Mouse (Mus musculus) natural killer cell, adult 2 months (primary cell): ENCODE measurements around the gene Hdac9.

Source experiments
- DNase-seq, 2 experiments: peaks; one replicate each; pipeline ENCODE4 v3.0.0; 2022; ENCODE audit warnings: low spot score in 2 of 2

Gene Hdac9

DNA sequence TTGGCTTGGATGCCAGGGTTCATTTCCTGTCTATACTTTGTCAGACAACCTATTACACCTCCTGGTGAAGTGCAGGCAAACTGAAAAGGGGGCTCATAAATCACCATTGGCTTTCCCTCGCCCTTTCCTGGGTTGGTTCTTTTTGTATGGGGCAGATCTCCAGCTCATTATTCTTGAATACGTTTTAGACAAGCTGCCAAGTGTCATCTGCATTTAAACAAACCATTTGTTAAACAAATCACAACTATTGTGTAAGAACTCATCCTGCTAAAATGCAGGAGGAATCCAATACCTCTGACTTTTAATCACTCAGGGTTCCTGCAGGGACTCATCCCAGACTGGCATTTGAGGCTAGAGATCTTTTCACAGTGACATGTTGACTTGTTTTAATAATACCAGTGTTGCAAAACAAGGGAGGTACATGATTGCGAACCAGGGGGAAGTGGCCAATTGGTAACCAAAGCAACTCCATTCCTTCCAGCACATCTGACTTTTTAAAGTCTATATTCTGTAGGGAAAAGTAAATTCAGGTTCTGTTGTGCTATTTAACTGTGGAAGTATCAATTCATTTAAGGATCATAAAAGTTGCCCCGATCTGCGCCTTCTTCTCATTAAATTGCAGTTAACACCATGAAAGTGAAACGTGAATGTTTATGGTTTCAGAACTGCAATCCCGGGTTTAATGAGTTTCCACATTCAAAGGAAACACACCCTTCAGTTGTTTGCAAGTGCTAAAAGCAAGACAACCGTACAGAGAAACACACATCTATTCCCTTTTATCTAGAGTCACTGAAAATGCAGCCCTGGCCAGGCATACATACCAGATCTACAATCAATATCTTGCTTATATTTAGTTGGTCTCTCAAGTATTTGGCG is 696.6 kb downstream of the Hdac9 start:
- DNase-seq, result no peak

DNA sequence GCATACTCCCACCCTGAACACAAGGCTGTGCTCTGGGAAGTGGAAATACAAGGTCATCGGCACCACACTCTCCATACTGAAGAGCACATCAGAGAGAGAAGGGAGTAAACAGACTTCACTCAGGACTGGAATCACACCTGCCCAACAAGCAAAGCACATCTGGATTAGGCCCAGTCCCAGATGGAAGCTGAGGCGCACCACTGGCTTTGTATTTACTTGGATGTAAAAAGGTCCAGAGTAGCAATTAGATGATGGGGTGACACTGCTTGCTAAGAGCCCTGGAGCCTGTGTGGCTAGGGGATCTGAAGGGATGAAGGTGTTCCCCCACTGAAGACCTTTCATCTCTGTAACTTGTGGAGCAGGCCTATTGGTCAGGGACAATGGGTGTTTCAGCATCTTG is 698.3 kb downstream of the Hdac9 start:
- no peak for DNase-seq

DNA sequence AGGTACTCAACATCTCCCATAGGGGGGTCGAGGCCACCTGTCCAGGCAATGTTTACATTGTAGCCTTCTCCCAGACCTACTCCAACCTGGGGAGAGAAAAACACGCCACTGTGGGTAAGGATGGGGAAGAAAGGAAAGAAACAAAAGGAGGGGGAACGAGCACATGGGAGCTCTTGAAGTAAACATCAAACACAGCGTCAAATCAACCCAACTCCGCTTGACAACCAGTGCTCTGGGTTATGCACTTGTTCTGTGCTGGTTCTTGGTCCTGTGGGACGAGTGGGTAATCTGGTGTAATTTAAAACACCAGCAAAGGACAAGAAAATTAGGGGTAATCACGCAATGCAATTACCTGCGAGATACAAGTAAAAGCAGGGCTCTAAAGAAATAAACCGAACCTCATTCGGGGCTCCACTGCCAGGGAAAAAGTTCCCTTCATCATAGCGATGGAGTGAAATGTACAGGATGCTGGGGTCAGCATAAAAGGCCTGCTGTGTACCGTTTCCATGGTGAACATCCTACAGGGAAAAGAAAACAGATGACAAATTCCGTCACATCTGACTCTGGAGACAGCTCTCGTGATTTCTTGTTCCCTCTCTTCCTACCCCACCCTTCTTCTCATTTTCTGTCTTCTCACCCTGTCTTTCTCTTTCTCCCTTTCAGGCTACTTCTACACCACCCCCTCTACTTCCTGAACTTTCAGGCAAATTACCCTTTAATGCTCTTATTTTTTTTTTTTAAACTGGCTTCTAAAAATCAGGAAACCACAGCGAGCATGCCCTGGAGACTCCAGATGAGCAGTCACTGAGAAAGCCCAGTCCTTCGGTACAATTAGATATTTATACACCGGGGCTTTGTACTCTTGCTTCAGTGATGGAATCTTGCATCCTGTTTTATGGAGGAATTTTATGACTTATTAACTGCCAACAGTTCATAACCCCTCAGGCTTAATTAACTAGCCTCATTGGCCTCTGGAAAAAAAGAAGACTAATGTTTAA is 701.6 kb downstream of the Hdac9 start:
- DNase-seq, result no peak

DNA sequence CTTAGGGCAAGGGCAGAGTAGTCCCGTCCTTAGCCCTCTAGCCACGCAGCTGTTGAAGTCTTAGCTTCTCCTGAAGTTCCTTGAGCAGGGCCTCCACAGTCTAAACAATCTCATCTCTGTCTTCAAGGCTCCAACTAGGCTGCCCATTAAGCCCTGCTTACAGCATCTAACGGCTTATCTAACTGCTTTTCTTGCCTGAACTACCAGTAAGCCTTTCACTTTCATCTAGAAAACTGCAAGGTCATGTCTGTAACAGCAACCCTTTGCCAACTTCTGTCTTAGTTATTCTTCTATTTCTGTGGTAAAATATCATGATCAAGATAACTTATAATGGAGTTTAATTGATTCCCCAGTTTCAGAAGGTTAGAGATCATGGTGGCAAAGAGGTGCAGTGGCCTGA is 704.7 kb downstream of the Hdac9 start:
- DNase-seq, result no peak

DNA sequence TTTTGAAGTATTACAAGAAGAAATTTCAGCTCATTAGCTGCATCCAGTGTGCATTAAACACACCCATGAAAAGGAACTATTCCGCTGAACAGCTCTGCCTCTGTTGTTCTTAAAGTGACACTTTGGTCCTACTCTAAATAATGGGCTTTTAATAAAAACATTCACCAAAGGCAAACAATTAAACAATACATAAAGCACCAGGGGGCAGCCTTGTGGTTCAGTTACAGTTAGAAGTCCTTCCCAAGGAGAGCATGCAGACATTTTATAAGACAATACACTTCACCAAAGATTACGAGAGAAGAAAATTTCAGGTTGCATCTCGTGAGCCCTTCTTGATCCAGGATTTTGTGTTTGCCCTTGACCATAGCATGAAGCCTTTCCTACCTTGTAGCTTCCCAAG is 715.4 kb downstream of the Hdac9 start:
- DNase-seq, result no peak

DNA sequence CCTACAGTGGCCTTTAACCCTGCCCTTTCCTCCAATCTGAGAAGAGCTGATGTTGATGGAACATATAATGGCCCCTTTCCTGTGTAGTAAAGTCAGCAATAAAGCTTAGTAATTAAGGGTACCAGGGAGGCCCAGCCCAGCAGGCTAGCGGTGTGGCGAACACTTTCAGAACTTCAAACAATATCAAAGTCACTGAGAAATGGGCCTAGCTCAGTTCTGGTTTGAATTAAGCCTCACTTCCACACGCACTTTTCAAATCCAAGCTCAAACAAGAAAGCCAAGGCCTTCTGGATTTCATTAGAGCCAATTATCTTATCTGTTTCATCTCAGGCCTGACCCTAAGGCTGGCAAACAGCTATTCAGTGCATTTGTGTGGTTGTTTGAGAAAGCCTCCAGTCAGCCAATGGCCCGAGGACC is 716.9 kb downstream of the Hdac9 start:
- no peak for DNase-seq

DNA sequence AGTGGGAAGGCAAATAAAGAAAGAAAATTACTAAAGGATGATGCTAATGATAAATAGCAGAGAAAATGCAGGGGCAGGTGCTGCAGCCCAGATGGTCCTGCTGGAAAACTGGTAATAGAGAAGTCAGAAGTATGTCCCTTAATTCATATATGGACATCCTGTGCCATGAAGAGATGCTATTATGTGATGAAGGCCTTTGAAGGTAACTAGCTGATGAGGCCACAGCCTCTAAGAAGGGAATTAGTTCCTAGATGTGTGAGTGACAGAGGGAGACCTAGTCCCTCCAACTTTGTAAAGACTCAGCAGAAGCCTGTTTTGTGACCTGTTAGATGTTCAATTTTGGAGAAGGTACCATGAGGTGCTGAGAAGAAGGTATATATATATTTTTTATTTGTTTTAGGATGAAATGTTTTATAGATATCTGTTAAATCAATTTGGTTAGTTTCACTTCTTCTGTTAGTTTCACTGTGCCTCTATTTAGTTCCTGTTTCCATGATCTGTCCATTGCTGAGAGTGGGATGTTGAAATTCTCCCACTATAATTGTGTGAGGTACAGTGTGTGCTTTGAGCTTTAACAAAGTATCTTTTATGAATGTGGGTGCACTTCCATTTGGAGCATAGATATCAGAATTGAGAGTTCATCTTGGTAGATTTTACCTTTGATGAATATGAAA is 721.6 kb downstream of the Hdac9 start:
- DNase-seq, result no peak

DNA sequence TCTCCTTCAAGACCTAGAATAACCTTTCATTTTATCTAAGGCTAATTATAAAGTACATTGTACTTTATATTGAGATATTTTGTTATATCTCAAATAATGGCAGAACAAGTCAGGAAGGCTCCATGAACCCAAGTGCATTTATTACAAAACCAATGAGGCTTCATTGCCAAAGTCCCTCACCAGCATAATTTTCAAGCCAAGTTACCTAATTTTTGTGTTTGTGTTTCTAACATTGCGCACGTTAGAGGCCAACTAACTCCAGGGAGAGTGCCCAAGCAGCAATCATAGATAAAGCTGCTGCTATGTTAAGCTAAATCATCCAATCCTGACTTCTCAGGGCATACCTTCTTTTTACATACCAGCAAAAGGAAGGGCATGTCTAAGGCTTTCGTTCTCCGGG is 722.8 kb downstream of the Hdac9 start:
- no peak for DNase-seq

DNA sequence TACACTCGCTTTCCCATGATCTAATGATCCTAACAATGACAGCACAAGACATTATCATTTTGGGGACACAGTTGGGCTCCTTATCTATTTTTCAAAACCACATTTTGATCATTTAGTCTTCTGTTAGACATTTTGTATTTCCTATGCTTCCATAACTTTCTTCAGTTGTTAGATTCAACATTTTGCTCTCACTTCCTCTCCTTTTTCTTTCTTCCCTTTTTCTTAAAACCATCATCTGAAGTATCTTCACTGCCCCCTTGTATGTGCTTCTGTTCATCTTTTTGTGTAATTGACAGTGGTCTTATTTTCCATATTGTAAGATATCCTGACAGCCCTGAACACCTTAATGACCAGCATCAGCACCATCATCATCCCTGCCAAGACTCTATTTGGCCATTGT is 725.6 kb downstream of the Hdac9 start:
- no peak for DNase-seq

DNA sequence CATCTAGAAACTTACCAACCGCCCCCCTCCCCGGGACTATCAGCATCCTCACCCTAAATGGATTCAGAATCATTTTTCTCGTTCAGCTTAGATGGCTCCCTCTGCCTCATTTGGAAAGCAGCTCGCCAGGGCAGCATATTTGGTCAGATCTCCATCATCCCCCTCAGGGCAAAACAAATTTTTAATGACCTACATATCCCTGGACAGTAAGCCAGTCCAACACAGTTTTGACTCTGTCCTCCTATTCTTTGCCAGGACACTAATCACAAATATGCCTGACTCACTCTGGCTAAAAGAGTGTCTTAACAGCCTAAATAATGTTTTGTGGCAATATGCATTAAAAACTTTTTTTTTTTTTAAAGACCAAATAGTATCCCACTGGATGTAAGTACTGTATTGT is 738.0 kb downstream of the Hdac9 start:
- DNase-seq, result no peak

DNA sequence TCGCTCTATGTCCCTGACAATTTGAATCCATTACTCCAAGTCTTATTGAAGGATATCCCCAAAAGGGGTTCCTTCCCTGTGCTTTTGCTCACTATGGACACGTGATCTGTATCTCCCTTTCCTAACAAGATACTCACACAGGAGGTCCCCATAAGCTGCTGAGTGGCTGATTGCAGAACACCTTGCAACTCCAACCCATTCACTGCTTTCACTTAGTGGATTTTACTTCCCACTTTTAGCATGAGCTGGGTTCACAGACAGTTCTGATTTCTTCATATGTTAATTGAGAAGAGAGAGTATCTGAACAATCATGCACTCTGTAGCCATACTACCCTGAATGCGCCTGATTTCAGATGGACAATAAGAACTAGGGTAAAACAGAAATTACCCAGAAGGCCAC is 740.1 kb downstream of the Hdac9 start:
- DNase-seq, result no peak

DNA sequence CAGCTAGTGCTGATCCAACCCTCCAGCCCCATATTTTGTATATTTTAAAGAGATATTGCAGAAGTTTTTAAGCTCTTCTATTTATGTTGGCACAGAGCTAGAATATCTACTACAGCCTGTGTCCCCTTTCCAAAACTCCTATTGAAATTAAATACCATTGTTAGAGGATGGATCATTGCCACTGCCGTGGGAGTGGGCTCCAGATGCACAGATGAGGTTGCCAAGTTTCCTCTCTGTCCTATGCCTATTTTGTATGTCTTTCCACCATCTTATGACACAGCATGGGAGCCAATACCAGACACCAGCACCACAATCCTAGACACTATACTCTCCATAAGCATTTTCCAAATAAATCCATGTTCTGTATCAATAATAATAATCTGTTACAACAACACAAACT is 743.9 kb downstream of the Hdac9 start:
- DNase-seq, result no peak

DNA sequence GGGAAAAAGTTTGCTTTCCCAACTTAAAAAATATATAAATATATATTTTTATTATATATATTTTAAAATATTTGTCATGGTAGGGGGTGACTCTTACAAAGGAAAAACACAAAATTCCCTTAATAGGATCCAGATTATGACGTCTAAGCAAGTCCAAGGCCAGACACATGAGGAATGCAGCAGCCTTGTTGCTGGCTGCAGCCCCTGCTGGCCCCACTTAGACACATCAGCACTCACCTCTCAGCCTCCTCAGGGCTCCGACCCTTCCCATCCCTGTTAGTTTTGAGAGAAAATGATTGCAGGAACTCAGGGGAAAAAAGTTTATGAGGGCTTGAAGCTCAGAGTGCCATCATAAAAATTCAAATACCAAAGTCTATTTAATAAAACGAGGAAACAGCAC is 746.3 kb downstream of the Hdac9 start:
- DNase-seq, result no peak

DNA sequence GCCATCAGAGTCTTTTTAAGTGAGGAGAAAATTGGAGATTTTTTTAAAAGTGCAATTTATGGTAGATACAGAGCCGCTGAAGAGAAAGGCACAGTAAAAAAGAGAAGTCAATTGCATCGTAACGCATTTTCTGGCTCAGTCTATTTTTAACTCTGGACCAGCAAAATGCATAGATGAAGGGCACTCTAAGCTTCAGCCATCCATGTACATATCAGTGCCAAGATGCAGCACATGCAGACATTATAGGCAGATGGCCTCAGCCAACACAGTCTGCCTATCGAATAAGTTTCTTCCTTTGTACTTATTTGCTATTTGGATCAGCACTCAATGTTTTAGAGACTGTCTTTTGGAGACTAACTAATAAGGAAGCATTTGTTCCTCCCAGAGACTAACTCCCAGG is 751.2 kb downstream of the Hdac9 start:
- no peak for DNase-seq

DNA sequence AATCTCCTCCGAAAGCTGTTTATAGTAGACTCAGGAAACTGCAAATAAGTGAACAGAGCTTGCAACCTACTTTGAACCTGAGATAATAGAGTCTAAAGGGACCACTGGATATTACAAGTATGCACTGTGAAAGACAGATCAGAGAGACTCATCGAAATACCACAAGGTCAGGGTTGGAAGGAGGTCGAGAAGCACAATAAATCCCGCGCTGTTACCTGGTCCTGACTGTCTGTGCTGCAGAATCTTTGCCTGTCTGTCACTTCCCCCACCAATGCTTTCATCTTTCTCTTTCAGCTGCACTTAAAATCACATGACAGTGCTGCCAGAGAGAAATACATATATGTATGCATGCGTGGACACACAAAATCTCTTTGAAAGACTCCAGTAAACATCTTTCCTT is 760.6 kb downstream of the Hdac9 start:
- DNase-seq, result no peak

DNA sequence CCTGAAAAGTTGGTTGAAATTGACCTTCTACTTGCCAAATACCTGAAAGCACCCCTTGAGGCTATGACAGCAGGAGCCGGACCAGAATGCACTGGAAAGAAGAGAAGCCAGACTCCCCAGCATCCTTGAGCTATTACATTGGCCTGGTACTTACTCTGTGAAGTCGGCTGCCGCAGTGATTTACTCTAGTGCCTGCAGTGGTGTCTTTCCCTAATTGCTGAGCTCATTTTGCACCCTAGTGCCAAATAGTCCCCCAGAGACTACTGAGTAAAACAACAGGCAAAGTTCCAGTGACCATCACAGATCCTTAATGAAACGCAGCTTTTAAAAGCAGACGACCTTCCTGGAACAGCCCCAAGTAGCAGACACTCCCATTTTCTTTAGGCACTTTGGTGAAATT is 761.2 kb downstream of the Hdac9 start:
- DNase-seq, result no peak

DNA sequence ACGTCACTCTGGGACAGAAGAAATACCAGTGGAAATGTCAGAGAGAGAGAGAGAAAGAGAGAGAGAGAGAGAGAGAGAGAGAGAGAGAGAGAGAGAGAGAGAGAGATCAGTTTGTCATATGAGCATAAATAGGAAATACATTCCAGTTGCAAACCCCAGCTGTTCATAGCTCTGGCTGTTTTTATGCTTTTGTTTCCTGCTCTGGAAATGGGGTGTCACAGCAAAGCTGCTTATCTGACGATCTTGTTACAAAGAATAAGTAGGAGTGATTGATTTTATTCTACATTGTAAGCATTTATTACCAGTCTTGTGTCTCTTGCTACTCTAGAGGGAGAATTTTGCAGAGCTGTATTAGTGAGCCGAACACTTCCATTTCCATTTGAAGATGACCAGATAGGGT is 762.1 kb downstream of the Hdac9 start:
- no peak for DNase-seq

DNA sequence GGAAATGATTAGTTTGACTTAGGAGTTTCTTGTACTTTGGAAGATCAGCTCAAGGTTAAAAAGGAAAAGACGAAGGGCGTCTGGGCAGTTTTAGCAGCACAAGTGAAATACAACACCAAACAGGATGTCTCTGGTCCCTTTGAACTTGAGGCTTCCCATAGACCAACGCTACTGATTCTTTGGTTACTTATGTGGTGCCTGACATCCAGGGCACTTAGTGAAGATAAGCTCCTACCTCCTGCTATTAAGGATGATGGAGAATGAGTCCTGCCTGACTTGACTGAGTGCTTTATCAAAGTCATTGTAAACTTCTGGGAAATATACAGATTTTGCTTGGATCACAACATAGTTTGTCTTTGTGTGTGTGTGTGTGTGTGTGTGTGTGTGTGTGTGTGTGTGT is 765.6 kb downstream of the Hdac9 start:
- no peak for DNase-seq

DNA sequence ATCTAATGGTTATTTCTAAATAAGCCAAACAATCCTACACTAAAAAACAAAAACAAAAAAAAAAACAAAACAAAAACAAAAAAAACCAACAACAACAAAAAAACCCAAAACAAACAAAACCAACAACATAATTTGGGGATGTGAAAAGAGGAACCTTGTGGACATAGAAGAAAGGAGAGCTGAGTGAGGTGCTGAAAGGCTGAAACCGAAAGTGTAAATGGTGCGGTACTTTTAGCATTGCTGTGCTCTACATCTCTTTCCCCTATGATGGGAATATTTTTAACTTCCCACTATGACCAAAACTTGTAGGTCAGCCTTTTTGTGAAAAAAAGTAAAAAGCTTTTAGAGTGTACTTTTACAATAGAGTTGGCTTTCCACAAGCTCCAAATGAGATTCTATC is 774.2 kb downstream of the Hdac9 start:
- no peak for DNase-seq

DNA sequence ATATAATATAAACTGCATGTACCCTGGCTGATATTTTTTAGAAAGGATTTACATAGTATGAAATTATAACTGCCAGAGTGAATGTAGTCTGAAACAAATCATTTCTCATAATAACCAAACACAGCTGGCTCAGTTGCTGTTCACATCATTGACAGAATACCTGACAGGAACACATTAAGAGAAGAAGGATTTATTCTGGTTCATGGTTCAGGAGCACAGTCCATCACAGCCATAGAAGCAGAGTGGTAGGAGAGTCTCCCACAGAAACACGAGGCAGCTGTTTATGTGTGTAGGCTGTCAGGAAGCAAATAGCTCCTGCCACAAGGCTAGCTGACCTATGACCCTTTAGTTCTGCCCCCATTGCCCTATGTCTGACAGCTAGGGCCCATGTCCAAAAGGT is 803.6 kb downstream of the Hdac9 start:
- DNase-seq, result no peak

DNA sequence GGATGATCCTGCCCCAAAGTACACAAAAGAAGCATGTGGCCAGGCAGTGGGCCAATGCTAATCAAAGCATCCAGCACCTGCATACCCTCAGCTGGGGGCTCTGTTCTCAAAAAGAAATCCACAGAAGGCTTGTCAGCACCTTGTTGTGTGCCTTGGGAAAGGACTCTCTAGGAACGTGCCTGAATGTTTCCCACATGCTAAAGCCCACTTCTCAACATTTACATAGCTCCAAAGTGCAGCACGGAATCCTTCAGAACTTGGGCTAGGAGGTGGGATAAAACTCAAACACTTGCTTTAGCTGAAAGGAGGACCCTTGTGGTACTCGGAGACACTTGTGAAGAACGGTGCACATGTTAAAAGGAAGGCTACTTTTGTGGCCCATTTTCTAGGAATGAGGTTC is 823.9 kb downstream of the Hdac9 start:
- no peak for DNase-seq

DNA sequence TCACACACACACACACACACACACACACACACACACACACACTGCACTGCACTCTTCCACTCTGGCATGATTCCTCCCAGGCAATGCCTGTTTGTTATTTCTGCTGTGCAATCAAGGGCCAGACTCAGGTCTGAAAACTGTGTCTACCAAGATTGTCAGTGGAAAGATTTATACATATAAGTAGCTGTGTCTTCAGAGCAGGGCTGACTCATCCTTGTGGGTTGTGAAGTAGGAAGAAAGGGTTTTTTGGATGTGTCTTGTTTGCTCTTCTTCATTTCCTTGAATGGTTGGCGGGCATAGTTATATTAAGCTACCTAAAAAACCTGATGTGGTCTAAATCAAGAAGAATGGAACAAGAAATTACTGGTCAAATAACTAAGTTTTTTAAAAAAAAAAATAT is 825.0 kb downstream of the Hdac9 start:
- no peak for DNase-seq
